Mouse (Mus musculus): Measurements from ENCODE around the gene Wfikkn2. TPM values are rescaled to one million over a fixed set of nuclear protein-coding genes. Genes with fewer than 3 reads are reported as not detected.

The Wfikkn2 gene
- polyA plus RNA-seq, 1 experiment from 2014 or later = 10.2 TPM

DNA sequence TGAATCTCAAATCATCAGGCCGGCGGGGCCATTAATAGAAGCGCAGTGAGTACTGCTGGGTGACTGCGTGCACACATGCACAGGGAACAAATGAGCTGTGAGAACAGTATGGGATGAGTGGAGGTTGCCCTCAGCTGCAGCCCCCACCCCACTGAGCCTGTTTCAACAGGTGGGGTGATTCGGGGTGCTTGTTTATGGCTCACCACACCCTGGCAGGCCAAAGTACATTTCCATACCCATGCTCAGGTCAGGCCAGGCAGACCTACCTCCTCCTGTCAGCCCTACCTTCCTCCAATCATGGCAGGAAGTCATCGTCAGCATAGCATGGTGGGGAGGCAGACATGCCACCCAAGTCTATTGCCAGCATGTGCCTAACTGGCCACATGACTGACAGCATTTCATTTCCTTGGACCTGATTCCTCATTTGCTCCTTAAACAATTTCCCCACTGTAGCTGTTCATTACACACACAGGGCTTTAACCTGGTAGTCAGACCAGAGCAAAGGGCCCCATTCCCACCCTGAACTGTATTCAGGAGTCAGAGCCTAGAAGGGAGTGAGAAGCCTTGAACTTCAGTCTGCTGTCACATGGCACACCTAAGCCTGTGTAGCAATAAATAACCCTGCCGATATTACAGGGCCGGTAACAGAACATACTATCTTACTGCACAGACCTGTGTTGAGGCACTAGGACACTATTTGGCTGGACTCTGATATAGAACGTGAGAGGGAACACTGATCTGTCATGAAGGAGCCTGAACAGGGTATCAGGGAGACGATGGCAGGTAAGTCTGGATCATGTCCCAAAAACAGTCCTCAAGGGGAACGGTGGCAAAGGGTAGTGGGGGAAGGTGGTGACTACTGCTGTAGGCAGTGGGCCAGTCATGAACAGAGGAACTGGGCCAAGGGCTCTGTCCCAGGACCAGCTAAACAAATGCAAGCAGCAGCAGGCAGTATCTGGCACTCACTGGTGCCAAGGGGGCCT lies 35.7 kb upstream of the Wfikkn2 start, which contains the start of gene Gm21885:
TSS of gene Gm21885 (plus strand) at position 675 of the 983 bp plus-strand sequence.
- Histone ChIP-seq H3K27ac (ENCODE audit: low read depth, low read length) (no peak within 1 kb of the TSS), H3K4me2 (ENCODE audit: low read length) (no peak within 1 kb of the TSS)

DNA sequence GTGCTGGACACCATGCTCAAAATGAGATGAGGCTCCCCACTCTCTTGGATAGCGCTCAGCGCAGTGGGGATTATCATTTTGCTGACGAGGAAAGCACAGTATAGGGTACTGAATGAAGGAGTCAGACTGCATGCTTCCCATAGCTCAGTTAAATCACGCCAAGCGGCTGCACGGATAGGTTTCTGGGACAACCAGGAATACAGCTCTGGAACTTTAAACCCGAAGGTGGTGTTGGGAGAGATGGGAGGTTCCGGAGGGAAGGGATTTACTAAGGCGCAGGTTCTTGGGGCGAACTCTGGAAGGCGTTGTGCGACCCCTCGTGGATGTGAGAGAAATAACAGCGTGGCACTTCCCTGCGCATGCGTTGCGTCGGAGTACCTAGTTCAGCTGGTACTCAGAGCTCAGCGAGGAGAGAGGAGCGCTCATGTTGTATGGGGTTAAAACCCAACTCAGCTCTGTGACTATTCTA lies 31.1 kb upstream of the Wfikkn2 start:
- H3K4me2 ChIP-seq (ENCODE audit: low read length) = peak overlapping the region; percentile 72
- H3K9ac ChIP-seq (ENCODE audit: low read depth, low read length) = peak overlapping the region; percentile 66
- H3K36me3 ChIP-seq (ENCODE audit: control insufficient read depth, insufficient read depth, low read length) = no peaks in the 10 kb centered on the region
- peak overlapping the region; percentile 32 for H3K4me3 ChIP-seq (ENCODE audit: low read length)
- no peaks in the 10 kb centered on the region for H3K27me3 ChIP-seq (replicated peaks; ENCODE audit: control insufficient read depth, insufficient read depth, low read length)
- H3K4me1 ChIP-seq (ENCODE audit: control insufficient read depth, insufficient read depth, low read depth, low read length) = peaks cover 9% of the 10 kb centered on the region
- H3K9me3 ChIP-seq (ENCODE audit: control insufficient read depth, low read length) = no peaks in the 10 kb centered on the region
- peak; percentile 89 for ATAC-seq
- peak overlapping the region; percentile 66 for H3K27ac ChIP-seq (ENCODE audit: low read depth, low read length)
- 6% methylated on average over 20 of the region's 20 CpGs for WGBS

More for the DNA sequence above, 35.7 kb upstream of the Wfikkn2 start, which contains the start of gene Gm21885:
- peaks cover 7% of the 10 kb centered on the region for H3K4me1 ChIP-seq (ENCODE audit: control insufficient read depth, insufficient read depth, low read depth, low read length)
- H3K27me3 ChIP-seq (replicated peaks; ENCODE audit: control insufficient read depth, insufficient read depth, low read length) = no peaks in the 10 kb centered on the region
- no peak within 1 kb of the TSS for H3K4me3 ChIP-seq (ENCODE audit: low read length)
- H3K9me3 ChIP-seq (ENCODE audit: control insufficient read depth, low read length) = no peaks in the 10 kb centered on the region
- 71% methylated on average over 11 of the region's 11 CpGs for WGBS
- H3K36me3 ChIP-seq (ENCODE audit: control insufficient read depth, insufficient read depth, low read length) = no peaks in the 10 kb centered on the region
- peak; percentile 70 for ATAC-seq
- H3K9ac ChIP-seq (ENCODE audit: low read depth, low read length) = no peak within 1 kb of the TSS

DNA sequence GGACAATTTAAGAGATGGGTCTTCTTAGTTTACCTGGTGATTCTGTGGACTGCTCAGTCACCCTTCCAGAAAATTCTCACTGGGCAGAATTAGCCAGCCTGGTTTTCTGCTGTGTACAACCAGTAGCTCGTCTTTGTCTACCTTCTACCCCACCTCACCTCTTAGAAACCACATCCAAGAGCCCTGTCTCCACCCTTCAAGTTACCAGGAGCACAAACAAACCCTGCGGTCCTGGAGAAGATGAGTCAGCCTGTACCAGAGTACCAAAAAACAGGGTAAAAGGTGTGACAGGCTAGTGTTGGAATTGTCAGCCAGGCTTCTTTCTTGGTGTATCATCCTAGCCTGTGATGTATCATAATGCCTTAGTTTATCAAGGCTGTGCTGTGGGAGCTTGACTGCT lies 29.9 kb upstream of the Wfikkn2 start:
- Histone ChIP-seq H3K4me2 (ENCODE audit: low read length) (no peak overlapping the region), H3K36me3 (ENCODE audit: control insufficient read depth, insufficient read depth, low read length) (no peaks in the 10 kb centered on the region), H3K27me3 (replicated peaks; ENCODE audit: control insufficient read depth, insufficient read depth, low read length) (no peaks in the 10 kb centered on the region), H3K9me3 (ENCODE audit: control insufficient read depth, low read length) (no peaks in the 10 kb centered on the region), H3K4me1 (ENCODE audit: control insufficient read depth, insufficient read depth, low read depth, low read length) (peaks cover 9% of the 10 kb centered on the region), H3K9ac (ENCODE audit: low read depth, low read length) (no peak overlapping the region), H3K27ac (ENCODE audit: low read depth, low read length) (no peak overlapping the region), H3K4me3 (ENCODE audit: low read length) (no peak overlapping the region)
- ATAC-seq = no peak
- WGBS = 91% methylated on average over 2 of the region's 2 CpGs

DNA sequence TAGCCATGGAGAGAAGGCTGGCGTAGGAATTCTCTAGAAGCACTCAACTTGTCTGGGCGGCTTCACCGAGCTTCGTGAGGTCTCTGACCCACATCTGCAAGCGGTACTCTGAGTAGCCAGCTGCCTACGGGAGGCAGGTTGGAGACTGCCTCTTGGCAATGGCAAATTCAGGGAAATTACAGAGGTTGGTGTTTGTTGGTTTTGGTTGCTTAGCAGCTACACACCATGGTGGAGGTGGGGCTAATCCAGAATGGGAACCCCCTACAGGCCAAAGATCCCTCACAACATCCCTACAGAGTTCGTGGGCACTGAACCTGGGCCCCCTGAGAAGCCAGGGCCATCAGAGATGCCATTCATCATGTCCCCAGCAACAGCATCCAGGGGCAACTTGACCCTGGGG lies 29.4 kb upstream of the Wfikkn2 start:
- peaks cover 9% of the 10 kb centered on the region for H3K4me1 ChIP-seq (ENCODE audit: control insufficient read depth, insufficient read depth, low read depth, low read length)
- H3K4me2 ChIP-seq (ENCODE audit: low read length) = no peak overlapping the region
- no peak overlapping the region for H3K9ac ChIP-seq (ENCODE audit: low read depth, low read length)
- H3K36me3 ChIP-seq (ENCODE audit: control insufficient read depth, insufficient read depth, low read length) = no peaks in the 10 kb centered on the region
- no peak overlapping the region for H3K4me3 ChIP-seq (ENCODE audit: low read length)
- ATAC-seq = no peak
- WGBS = 80% methylated on average over 7 of the region's 7 CpGs
- H3K27me3 ChIP-seq (replicated peaks; ENCODE audit: control insufficient read depth, insufficient read depth, low read length) = no peaks in the 10 kb centered on the region
- H3K27ac ChIP-seq (ENCODE audit: low read depth, low read length) = no peak overlapping the region
- H3K9me3 ChIP-seq (ENCODE audit: control insufficient read depth, low read length) = no peaks in the 10 kb centered on the region

DNA sequence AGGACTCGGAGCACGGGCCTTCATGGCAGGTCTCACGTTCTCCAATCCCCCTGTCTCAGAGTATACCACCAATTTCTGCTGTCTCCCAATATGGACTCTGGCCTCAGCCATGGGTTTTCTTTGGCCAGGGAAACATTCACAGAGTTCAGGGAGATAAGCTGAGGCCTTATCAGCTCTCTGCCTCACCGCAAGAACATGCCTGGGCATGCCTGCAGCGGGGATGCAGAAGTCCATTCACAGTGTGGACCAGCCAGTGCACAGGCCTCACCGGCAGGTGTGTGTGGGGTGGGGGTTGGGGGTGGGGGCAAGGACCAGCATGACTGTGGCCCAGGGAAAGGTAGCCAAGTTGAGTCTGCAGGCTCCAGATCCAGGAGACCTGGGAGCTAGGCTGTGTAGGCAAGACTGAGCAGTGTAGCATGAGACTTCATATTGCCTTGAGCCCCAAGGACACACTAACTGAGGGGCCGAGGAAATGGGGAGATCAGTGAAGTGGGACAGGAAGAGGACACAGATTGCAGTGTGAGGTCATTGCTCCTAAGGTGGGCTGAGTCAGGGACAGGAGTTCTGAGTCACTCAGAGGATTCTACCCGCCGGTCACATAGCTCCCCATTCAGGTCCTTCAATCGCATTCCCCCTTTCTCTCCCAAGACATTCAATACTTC lies 28.5 kb upstream of the Wfikkn2 start:
- no peak for ATAC-seq
- 91% methylated on average over 10 of the region's 10 CpGs for WGBS
- Histone ChIP-seq H3K27me3 (replicated peaks; ENCODE audit: control insufficient read depth, insufficient read depth, low read length) (no peaks in the 10 kb centered on the region), H3K27ac (ENCODE audit: low read depth, low read length) (no peak overlapping the region), H3K4me1 (ENCODE audit: control insufficient read depth, insufficient read depth, low read depth, low read length) (peaks cover 9% of the 10 kb centered on the region), H3K36me3 (ENCODE audit: control insufficient read depth, insufficient read depth, low read length) (no peaks in the 10 kb centered on the region), H3K4me2 (ENCODE audit: low read length) (no peak overlapping the region), H3K4me3 (ENCODE audit: low read length) (no peak overlapping the region), H3K9me3 (ENCODE audit: control insufficient read depth, low read length) (no peaks in the 10 kb centered on the region), H3K9ac (ENCODE audit: low read depth, low read length) (no peak overlapping the region)

DNA sequence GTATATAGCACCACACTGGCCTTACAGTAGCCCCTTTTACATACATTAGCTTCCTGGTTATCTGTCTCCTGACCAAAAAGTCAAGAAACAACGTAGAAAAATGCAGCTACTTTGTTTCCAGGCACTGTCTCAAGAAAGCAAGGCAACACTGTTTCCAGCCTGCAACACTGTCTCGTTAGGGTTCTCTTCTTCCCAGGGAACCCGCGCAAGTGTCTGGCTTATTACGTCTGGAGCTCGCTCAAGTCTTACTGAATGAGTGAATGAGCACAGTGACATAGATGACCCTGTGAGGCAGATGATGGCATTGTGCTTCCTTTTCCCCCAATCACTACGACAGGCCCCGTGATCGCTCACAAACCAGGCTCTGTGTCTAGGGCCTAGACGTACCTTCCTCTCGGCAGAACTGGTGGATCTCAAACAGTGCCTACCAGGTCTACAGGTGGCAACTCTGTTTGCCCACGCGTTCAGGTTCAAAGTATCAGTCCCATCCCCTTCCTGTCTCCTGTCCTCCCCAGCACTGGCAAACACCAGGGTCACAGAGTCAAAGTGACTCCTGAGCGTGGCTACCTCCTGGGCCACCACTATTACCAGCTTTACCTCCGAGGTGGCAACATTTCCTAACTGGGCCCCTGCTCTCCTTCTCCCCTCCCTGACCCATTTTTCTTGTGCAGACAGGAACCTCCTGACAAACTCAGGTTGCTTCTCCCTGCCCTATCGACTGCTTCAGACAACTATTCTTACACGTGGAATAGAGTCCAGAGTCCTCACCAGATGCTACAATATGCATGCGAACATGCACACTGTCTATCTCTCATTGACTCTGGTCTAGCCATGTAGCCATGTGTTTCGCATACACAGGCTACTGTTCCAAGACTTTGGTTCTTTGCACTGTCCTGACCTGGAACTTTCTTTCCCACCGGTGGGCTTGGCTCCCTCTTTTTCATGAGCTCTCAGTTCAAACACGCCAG lies 27.4 kb upstream of the Wfikkn2 start:
- Histone ChIP-seq H3K4me3 (ENCODE audit: low read length) (no peak overlapping the region), H3K36me3 (ENCODE audit: control insufficient read depth, insufficient read depth, low read length) (no peaks in the 10 kb centered on the region), H3K4me1 (ENCODE audit: control insufficient read depth, insufficient read depth, low read depth, low read length) (peaks cover 9% of the 10 kb centered on the region), H3K27ac (ENCODE audit: low read depth, low read length) (no peak overlapping the region), H3K9me3 (ENCODE audit: control insufficient read depth, low read length) (no peaks in the 10 kb centered on the region), H3K9ac (ENCODE audit: low read depth, low read length) (no peak overlapping the region), H3K4me2 (ENCODE audit: low read length) (no peak overlapping the region), H3K27me3 (replicated peaks; ENCODE audit: control insufficient read depth, insufficient read depth, low read length) (no peaks in the 10 kb centered on the region)
- no peak for ATAC-seq
- WGBS = 88% methylated on average over 21 of the region's 21 CpGs

DNA sequence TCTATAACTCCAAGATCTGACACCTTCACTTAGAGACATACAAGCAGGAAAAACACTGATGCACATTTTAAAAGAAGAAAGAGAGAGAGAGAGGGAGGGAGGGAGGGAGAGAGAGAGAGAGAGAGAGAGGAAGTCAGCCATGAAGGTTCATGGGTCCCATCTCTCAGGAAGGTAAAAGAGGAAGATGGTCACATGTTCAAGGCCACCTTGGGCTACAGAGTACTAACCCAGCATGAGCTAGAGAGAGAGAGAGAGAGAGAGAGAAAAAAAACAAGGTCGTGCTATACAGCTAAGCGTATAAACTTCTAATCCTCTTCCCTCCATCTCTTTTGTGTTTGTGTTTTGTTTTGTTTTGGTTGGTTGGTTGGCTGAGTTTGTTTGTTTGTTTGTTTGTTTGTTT lies 25.2 kb upstream of the Wfikkn2 start:
- Histone ChIP-seq H3K36me3 (ENCODE audit: control insufficient read depth, insufficient read depth, low read length) (no peaks in the 10 kb centered on the region), H3K4me1 (ENCODE audit: control insufficient read depth, insufficient read depth, low read depth, low read length) (no peaks in the 10 kb centered on the region), H3K4me2 (ENCODE audit: low read length) (no peak overlapping the region), H3K27me3 (replicated peaks; ENCODE audit: control insufficient read depth, insufficient read depth, low read length) (no peaks in the 10 kb centered on the region), H3K9me3 (ENCODE audit: control insufficient read depth, low read length) (no peaks in the 10 kb centered on the region), H3K27ac (ENCODE audit: low read depth, low read length) (no peak overlapping the region), H3K4me3 (ENCODE audit: low read length) (no peak overlapping the region), H3K9ac (ENCODE audit: low read depth, low read length) (no peak overlapping the region)
- no peak for ATAC-seq
- 87% methylated on average over 2 of the region's 2 CpGs for WGBS

DNA sequence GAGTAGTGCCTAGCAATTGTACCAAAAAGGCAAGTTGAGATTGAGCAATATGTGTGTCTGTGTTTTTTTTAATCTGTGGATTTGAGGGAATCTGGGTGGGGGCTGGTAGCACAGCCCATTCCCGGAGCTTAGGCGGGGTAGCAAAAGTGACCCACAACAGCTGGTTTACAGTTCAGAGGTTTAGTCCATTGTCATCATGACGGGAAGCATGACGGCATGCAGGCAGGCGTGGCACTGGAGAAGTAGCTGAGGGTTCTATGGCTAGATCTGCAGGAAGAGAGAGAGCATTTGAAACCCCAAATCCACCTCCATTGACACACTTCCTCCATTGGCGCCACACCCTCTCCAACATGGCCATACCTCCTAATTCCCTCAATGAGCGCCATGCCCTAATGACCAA lies 24.1 kb upstream of the Wfikkn2 start:
- Histone ChIP-seq H3K36me3 (ENCODE audit: control insufficient read depth, insufficient read depth, low read length) (no peaks in the 10 kb centered on the region), H3K27ac (ENCODE audit: low read depth, low read length) (no peak overlapping the region), H3K4me1 (ENCODE audit: control insufficient read depth, insufficient read depth, low read depth, low read length) (peaks cover 2% of the 10 kb centered on the region; the same call in 1 of the 2 replicates), H3K9ac (ENCODE audit: low read depth, low read length) (no peak overlapping the region), H3K4me3 (ENCODE audit: low read length) (no peak overlapping the region), H3K9me3 (ENCODE audit: control insufficient read depth, low read length) (no peaks in the 10 kb centered on the region), H3K27me3 (replicated peaks; ENCODE audit: control insufficient read depth, insufficient read depth, low read length) (no peaks in the 10 kb centered on the region), H3K4me2 (ENCODE audit: low read length) (no peak overlapping the region)
- no peak for ATAC-seq
- 91% methylated on average over 7 of the region's 7 CpGs for WGBS

All from hindbrain, embryonic 16.5 days (tissue).